Mouse (Mus musculus) megakaryocyte-erythroid progenitor cell, adult 5-6 weeks (primary cell): Measurements from ENCODE around the gene Ctrb1. TPM values are rescaled to one million over a fixed set of nuclear protein-coding genes. Genes with fewer than 3 reads are reported as not detected.

Experiments
- ATAC-seq: replicated peaks from 2 replicates; pipeline ENCODE4 v1.8.0; 2016; ENCODE audit warnings: mild to moderate bottlenecking, inconsistent platforms; ENCODE audit not compliant: severe bottlenecking, poor library complexity, low FRiP score, low TSS enrichment
- total RNA-seq, 2 experiments: library from RNA; stranded (forward) in 1 of 2; stranded (reverse) in 1 of 2; fragments of 200-1000, 215-1000 nt in 1 of 2; fragments of >200 nt in 1 of 2; fragmentation: Nextera tagmentation in 1 of 2; gene quantifications; 2 replicates each; pipeline ENCODE4 v1.2.3; 2014 to 2017

Gene Ctrb1
- total RNA-seq, 2 experiments from 2014 or later = not detected

- ATAC-seq = no peak
Measured at GRCm38 (mm10) chr8:111718937-111719336, 28.1 kb upstream of the Ctrb1 start.

- peak; percentile 61 for ATAC-seq
Measured at GRCm38 (mm10) chr8:111717866-111718265, 27.1 kb upstream of the Ctrb1 start.

- no peak for ATAC-seq
Measured at GRCm38 (mm10) chr8:111717488-111717792, 26.6 kb upstream of the Ctrb1 start.

- no peak; the same call in 1 of the 2 replicates for ATAC-seq
Measured at GRCm38 (mm10) chr8:111716603-111717487, 26.0 kb upstream of the Ctrb1 start.

- ATAC-seq = no peak
Measured at GRCm38 (mm10) chr8:111715514-111715913, 24.7 kb upstream of the Ctrb1 start.

GRCm38 (mm10) chr8:111714295-111714694 is 23.5 kb upstream of the Ctrb1 start:
- ATAC-seq = no peak

GRCm38 (mm10) chr8:111713817-111714216 is 23.0 kb upstream of the Ctrb1 start:
- no peak for ATAC-seq

- no peak for ATAC-seq
Measured at GRCm38 (mm10) chr8:111713291-111713690, 22.5 kb upstream of the Ctrb1 start.

- peak; percentile 58 for ATAC-seq
Measured at GRCm38 (mm10) chr8:111712588-111712987, 21.8 kb upstream of the Ctrb1 start.

- ATAC-seq = no peak
Measured at GRCm38 (mm10) chr8:111712135-111712534, 21.3 kb upstream of the Ctrb1 start.

GRCm38 (mm10) chr8:111710777-111711485 is 20.1 kb upstream of the Ctrb1 start:
- ATAC-seq = no peak

- no peak for ATAC-seq
Measured at GRCm38 (mm10) chr8:111709223-111709622, 18.4 kb upstream of the Ctrb1 start.

- no peak for ATAC-seq
Measured at GRCm38 (mm10) chr8:111708265-111708664, 17.5 kb upstream of the Ctrb1 start.

GRCm38 (mm10) chr8:111705699-111706098 is 14.9 kb upstream of the Ctrb1 start:
- ATAC-seq = no peak

GRCm38 (mm10) chr8:111705222-111705621 is 14.4 kb upstream of the Ctrb1 start:
- ATAC-seq = peak; percentile 34

- ATAC-seq = no peak
Measured at GRCm38 (mm10) chr8:111704585-111704984, 13.8 kb upstream of the Ctrb1 start.

GRCm38 (mm10) chr8:111701380-111701779 is 10.6 kb upstream of the Ctrb1 start:
- ATAC-seq = no peak

- no peak for ATAC-seq
Measured at GRCm38 (mm10) chr8:111700740-111701139, 9.9 kb upstream of the Ctrb1 start.

GRCm38 (mm10) chr8:111700201-111700600 is 9.4 kb upstream of the Ctrb1 start:
- ATAC-seq = no peak

- no peak for ATAC-seq
Measured at GRCm38 (mm10) chr8:111699035-111699434, 8.2 kb upstream of the Ctrb1 start.

- ATAC-seq = no peak
Measured at GRCm38 (mm10) chr8:111697655-111698054, 6.8 kb upstream of the Ctrb1 start.
